Mouse (Mus musculus) testis, postnatal 10 days (tissue): ENCODE measurements around the gene Dohh.

Experiments used
- DNase-seq: peaks from one replicate; pipeline ENCODE4 v3.0.0; 2021; ENCODE audit warnings: low spot score

The Dohh gene

GRCm38 (mm10) chr10:81384605-81384982 is 366 bp downstream of the Dohh start:
- DNase-seq: no peak

- DNase-seq: no peak
Measured at GRCm38 (mm10) chr10:81385603-81386306, 1.5 kb downstream of the Dohh start.

- DNase-seq: no peak
Measured at GRCm38 (mm10) chr10:81387716-81388115, 3.5 kb downstream of the Dohh start.

- DNase-seq: no peak
Measured at GRCm38 (mm10) chr10:81388505-81389055, 4.4 kb downstream of the Dohh start, which contains the start of gene Gm48552. Gene Gm48552 (plus strand): TSS chr10:81389005.

GRCm38 (mm10) chr10:81389373-81389772 is 5.1 kb downstream of the Dohh start:
- peak; percentile 83 for DNase-seq

GRCm38 (mm10) chr10:81389801-81390677 is 5.8 kb downstream of the Dohh start:
- peak; percentile 86 for DNase-seq

GRCm38 (mm10) chr10:81390678-81390965 is 6.4 kb downstream of the Dohh start:
- no peak for DNase-seq

GRCm38 (mm10) chr10:81392270-81392669 is 8.0 kb downstream of the Dohh start:
- no peak for DNase-seq

- no peak for DNase-seq
Measured at GRCm38 (mm10) chr10:81392781-81393185, 8.6 kb downstream of the Dohh start, which contains the start of gene Smim24. Gene Smim24 (plus strand): TSS chr10:81393051.

GRCm38 (mm10) chr10:81393456-81394063 is 9.3 kb downstream of the Dohh start:
- no peak for DNase-seq

GRCm38 (mm10) chr10:81395127-81395526 is 10.9 kb downstream of the Dohh start:
- peak; percentile 88 for DNase-seq

GRCm38 (mm10) chr10:81395865-81396264 is 11.6 kb downstream of the Dohh start:
- no peak for DNase-seq

GRCm38 (mm10) chr10:81396749-81397148 is 12.5 kb downstream of the Dohh start:
- no peak for DNase-seq

- DNase-seq: no peak
Measured at GRCm38 (mm10) chr10:81399296-81399695, 15.1 kb downstream of the Dohh start.

GRCm38 (mm10) chr10:81399798-81400308 is 15.6 kb downstream of the Dohh start:
- no peak for DNase-seq

- DNase-seq: no peak
Measured at GRCm38 (mm10) chr10:81400371-81401204, 16.4 kb downstream of the Dohh start.

GRCm38 (mm10) chr10:81401205-81401520 is 16.9 kb downstream of the Dohh start:
- DNase-seq: no peak

GRCm38 (mm10) chr10:81401521-81402226 is 17.4 kb downstream of the Dohh start:
- peak; percentile 86 for DNase-seq

GRCm38 (mm10) chr10:81402227-81402765 is 18.1 kb downstream of the Dohh start:
- no peak for DNase-seq

GRCm38 (mm10) chr10:81403511-81403910 is 19.3 kb downstream of the Dohh start:
- DNase-seq: no peak

- peak; percentile 81 for DNase-seq
Measured at GRCm38 (mm10) chr10:81404082-81404481, 19.9 kb downstream of the Dohh start.
